Mouse (Mus musculus) liver, embryonic 14.5 days (tissue): ENCODE results near the gene Ehd3. TPM values are rescaled to one million over a fixed set of nuclear protein-coding genes. Genes with fewer than 3 reads are reported as not detected.

Source experiments
- ATAC-seq: fragments of 200-750 bp; cut with Nextera tagmentation; 2 replicates; pipeline ENCODE4 v1.8.0; 2017; ENCODE audit warnings: moderate number of reproducible peaks, mild to moderate bottlenecking, moderate library complexity; ENCODE audit not compliant: insufficient read depth
- DNase-seq, 3 experiments: peaks; one replicate each; pipeline ENCODE4 v3.0.0-alpha.2; 2012 to 2013; ENCODE audit warnings: low read depth in 3 of 3, low spot score in 3 of 3
- H3K27ac ChIP-seq: fragments of 300-500 bp; sonication (generic); 2 replicates; pipeline ENCODE4 v1.5.1; 2014; ENCODE audit warnings: moderate library complexity, mild to moderate bottlenecking, control low read depth, inconsistent platforms
- H3K27me3 ChIP-seq: fragments of 300-500 bp; sonication (generic); 2 replicates; pipeline ENCODE4 v1.6.1; 2014; ENCODE audit warnings: mild to moderate bottlenecking, low read length, moderate library complexity; ENCODE audit not compliant: control insufficient read depth, insufficient read depth
- H3K36me3 ChIP-seq: fragments of 300-500 bp; sonication (generic); replicated peaks from 2 replicates; pipeline ENCODE4 v1.6.1; 2014; ENCODE audit warnings: low read depth; ENCODE audit not compliant: control insufficient read depth, insufficient read depth
- H3K4me1 ChIP-seq, 2 experiments: fragments of 200-500 bp in 1 of 2; fragments of 300-500 bp in 1 of 2; sonication (generic) in 1 of 2; replicated peaks; 2 replicates each; pipeline ENCODE4 v1.6.1; 2012 to 2014; ENCODE audit warnings: antibody characterized with exemption in 1 of 2, inconsistent platforms in 1 of 2, low read length in 1 of 2; ENCODE audit not compliant: control insufficient read depth in 2 of 2, insufficient read depth in 2 of 2
- H3K4me2 ChIP-seq: fragments of 300-500 bp; sonication (generic); 2 replicates; pipeline ENCODE4 v1.6.1; 2014; ENCODE audit warnings: low read depth, mild to moderate bottlenecking, control low read depth, moderate library complexity
- H3K4me3 ChIP-seq, 2 experiments: fragments of 200-500 bp in 1 of 2; fragments of 300-500 bp in 1 of 2; sonication (generic) in 1 of 2; 2 replicates each; pipeline ENCODE4 v1.5.1; 2012 to 2014; ENCODE audit warnings: low read depth in 2 of 2, low read length in 2 of 2, mild to moderate bottlenecking in 2 of 2, control low read depth in 1 of 2, inconsistent platforms in 1 of 2, moderate library complexity in 1 of 2; ENCODE audit not compliant: insufficient read depth in 1 of 2
- H3K9ac ChIP-seq: fragments of 300-500 bp; sonication (generic); replicated peaks from 2 replicates; pipeline ENCODE4 v1.6.1; 2014; ENCODE audit warnings: mild to moderate bottlenecking, control low read depth, moderate library complexity
- H3K9me3 ChIP-seq: fragments of 300-500 bp; sonication (generic); 2 replicates; pipeline ENCODE4 v1.6.1; 2016; ENCODE audit warnings: low read length, mixed read lengths; ENCODE audit not compliant: control insufficient read depth
- CTCF ChIP-seq: IDR thresholded peaks from 2 replicates; pipeline ENCODE4 v1.5.1; 2016; ENCODE audit warnings: antibody characterized with exemption, low read depth, control low read depth
- EP300 ChIP-seq: IDR thresholded peaks from 2 replicates; pipeline ENCODE4 v1.6.1; 2016; ENCODE audit warnings: antibody characterized with exemption, low read depth
- WGBS: fragments of 180-500 bp; shearing (Covaris S2); extraction: QIAGEN DNeasy Blood & Tissue Kit; methylation state at CpG from one replicate; pipeline ENCODE4 v1.1.7; 2014; ENCODE audit not compliant: insufficient replicate concordance; 5-methylcytosine and 5-hydroxymethylcytosine counted together
- polyA plus RNA-seq, 2 experiments: library from polyadenylated mRNA; depleted of rRNA in 1 of 2; stranded (reverse) in 1 of 2; unstranded in 1 of 2; fragments of >200 nt; fragmentation: Nextera tagmentation in 1 of 2; extraction: Ambion mirVana in 1 of 2; gene quantifications; 2 replicates each; pipeline versions ENCODE4 v1.2.1 to v1.2.3; 2012 to 2014

Ehd3 gene
- polyA plus RNA-seq, 2 experiments: 14.0 to 15.0 TPM

DNA sequence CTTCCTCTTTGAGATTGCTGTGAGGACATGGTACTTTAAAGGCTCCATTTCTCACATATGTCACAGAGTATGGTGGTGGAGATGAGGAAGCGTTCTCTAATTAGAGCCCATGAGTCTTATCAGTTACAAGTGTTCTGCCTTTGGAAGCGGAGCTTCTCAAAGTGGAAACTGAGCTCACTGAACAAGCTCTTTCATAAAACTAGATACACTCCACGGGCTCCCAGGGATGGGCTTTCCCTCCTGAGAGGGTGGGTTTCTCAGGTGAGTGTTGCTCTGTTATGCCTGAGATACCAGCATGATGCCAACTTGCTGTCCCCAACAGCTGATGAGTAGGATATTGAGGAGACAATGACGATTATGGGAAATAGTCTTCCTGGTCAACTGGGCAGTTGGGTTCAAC lies 6.2 kb upstream of the Ehd3 start:
- Histone ChIP-seq H3K4me2 (no peak overlapping the region), H3K27ac (no peak overlapping the region), H3K9ac (no peak overlapping the region), H3K4me3 (no peak overlapping the region), H3K36me3 (no peaks in the 10 kb centered on the region), H3K27me3 (no peaks in the 10 kb centered on the region), H3K9me3 (no peaks in the 10 kb centered on the region), H3K4me1 (no peaks in the 10 kb centered on the region)
- DNase-seq (no peak), ATAC-seq (no peak)
- TF ChIP-seq EP300 (no peak), CTCF (no peak)
- WGBS: 59% methylated on average over 4 of the region's 4 CpGs

DNA sequence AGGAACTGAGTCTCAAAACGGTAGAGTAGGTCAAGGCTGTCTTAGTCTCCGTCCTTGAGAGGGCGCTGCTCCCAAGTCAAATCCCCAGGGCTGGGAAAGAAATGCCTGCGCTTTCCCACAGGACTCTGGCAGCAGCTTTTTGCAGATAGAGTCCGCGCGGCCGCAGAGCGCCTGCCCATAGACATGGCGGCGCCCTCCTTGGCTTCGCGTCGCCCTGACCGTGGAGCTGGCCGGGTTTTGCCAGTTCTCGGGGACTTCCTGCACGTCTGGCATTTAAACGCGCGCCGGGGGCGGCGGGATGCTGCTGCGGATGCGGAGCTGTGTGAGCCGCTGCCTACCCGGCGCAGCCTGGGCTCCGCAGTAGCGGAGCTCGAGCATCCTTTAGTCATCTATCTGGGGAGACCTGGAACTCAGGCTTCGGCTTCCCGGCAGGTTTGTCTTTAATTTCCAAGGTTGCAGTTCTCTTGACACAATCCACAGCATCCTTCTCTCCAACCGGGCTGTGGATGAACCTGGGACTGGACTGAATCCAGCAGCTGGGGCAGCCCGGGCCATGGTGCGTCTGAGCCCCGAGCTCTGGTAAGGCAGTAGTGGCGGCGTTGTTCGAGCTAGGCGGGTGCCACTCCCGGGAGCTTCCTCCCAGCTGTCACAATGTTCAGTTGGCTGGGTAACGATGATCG lies 798 bp downstream of the Ehd3 start:
- Histone ChIP-seq H3K27me3 (peaks cover 4% of the 10 kb centered on the region), H3K4me3 (peak overlapping the region; percentile 57 to 61), H3K36me3 (no peaks in the 10 kb centered on the region), H3K4me1 (peaks cover 4 to 5% of the 10 kb centered on the region in 2 experiments; a peak in 3 of 4 replicates), H3K27ac (no peak overlapping the region), H3K9me3 (no peaks in the 10 kb centered on the region), H3K9ac (peak overlapping the region; percentile 45), H3K4me2 (peak overlapping the region; percentile 61)
- WGBS: 1% methylated on average over 45 of the region's 45 CpGs
- ATAC-seq (peak; percentile 82), DNase-seq (peak; percentile 34 to 40 (median 38))
- no peak for TF ChIP-seq EP300
- peak; percentile 29; the same call in 1 of the 2 replicates for TF ChIP-seq CTCF

DNA sequence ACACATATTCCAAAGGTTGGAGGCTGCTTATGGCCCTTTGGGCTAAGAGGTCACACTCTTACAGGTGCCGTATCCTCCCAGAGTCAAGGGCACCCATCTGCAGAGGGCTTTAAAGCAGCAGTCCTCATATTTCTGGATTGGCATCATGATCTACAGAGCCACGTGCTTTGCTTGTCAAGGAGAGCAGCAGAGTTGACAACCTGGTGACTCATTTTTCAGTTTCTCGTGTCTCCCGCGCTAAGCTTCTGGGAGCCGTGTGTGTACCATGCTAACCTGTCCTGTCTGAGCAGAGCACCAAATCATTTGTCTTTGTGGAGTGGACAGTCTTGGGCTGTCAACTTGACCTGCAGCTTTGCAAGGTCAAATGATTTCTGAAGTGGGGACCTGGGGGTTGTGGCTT lies 2.4 kb downstream of the Ehd3 start:
- 62% methylated on average over 6 of the region's 6 CpGs for WGBS
- Histone ChIP-seq H3K4me3 (peak overlapping the region; percentile 50 to 61), H3K36me3 (no peaks in the 10 kb centered on the region), H3K4me2 (peak overlapping the region; percentile 13; the same call in 1 of the 2 replicates), H3K27me3 (peaks cover 4% of the 10 kb centered on the region), H3K9ac (no peak overlapping the region; the same call in 1 of the 2 replicates), H3K4me1 (peaks cover 4 to 5% of the 10 kb centered on the region in 2 experiments; a peak in 3 of 4 replicates), H3K27ac (no peak overlapping the region), H3K9me3 (no peaks in the 10 kb centered on the region)
- ATAC-seq (no peak), DNase-seq (no peak)
- TF ChIP-seq CTCF (no peak), EP300 (no peak)

- peak in 1 of 3 experiments; percentile 24 for DNase-seq
- 0 out of 2 replicates have a peak, but pooled peaks have one; percentile 5 for ATAC-seq
- Histone ChIP-seq H3K9me3 (no peaks in the 10 kb centered on the region), H3K27me3 (peaks cover 4% of the 10 kb centered on the region), H3K36me3 (no peaks in the 10 kb centered on the region), H3K4me2 (peak overlapping the region; percentile 42), H3K4me1 (peaks cover 4 to 5% of the 10 kb centered on the region in 2 experiments; a peak in 3 of 4 replicates), H3K27ac (no peak overlapping the region), H3K4me3 (peak overlapping the region; percentile 16 to 47; a peak in 3 of 4 replicates), H3K9ac (no peak overlapping the region)
- TF ChIP-seq CTCF (no peak), EP300 (peak; percentile 33; the same call in 1 of the 2 replicates)
- 30% methylated on average over 5 of the region's 5 CpGs for WGBS
These were observed 3.3 kb downstream of the Ehd3 start for GRCm38 (mm10) chr17:73807211-73807610.

DNA sequence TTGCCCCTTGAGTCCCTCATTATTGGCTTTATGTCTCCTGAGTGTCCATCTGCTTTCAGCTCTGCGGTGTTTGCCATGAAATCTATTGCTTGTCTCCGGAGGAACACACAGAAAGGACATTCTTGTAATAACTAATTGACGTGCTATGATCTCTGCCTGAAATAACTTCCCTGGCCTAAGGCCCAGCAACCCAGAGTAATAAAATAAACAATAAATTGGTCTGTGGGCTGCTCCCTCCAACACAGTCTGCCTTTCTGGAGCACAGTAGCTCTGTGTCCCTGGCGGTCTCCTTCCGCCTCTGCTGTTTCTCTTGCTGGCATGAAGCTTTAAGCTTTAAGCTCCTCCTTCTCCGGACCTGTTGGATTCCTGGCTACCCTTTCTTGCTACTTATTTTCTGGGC lies 4.5 kb downstream of the Ehd3 start:
- Histone ChIP-seq H3K9me3 (no peaks in the 10 kb centered on the region), H3K36me3 (no peaks in the 10 kb centered on the region), H3K27ac (no peak overlapping the region), H3K4me2 (no peak overlapping the region), H3K9ac (no peak overlapping the region), H3K4me3 (peak overlapping the region in 1 of 2 experiments; percentile 14; a peak in 1 of 4 replicates), H3K27me3 (peaks cover 4% of the 10 kb centered on the region), H3K4me1 (peaks cover 4 to 5% of the 10 kb centered on the region in 2 experiments; a peak in 3 of 4 replicates)
- ATAC-seq (no peak), DNase-seq (no peak)
- no peak for TF ChIP-seq EP300
- no peak for TF ChIP-seq CTCF
- 73% methylated on average over 6 of the region's 6 CpGs for WGBS
